Mouse (Mus musculus) cerebellum, adult 2 months (tissue): ENCODE measurements around the gene Sytl3. TPM values are rescaled to one million over a fixed set of nuclear protein-coding genes. Genes with fewer than 3 reads are reported as not detected.

Experiments used
- DNase-seq, 2 experiments: peaks; one replicate each; pipeline ENCODE4 v3.0.0; 2021
- H3K27ac ChIP-seq: fragments of 200-500 bp; 2 replicates; pipeline ENCODE4 v1.5.1; 2012; ENCODE audit warnings: low read length, control low read depth, inconsistent platforms; ENCODE audit not compliant: insufficient read depth
- H3K27me3 ChIP-seq: fragments of 200-500 bp; 2 replicates; pipeline ENCODE4 v1.6.1; 2012; ENCODE audit warnings: inconsistent platforms, mild to moderate bottlenecking, low read length, moderate library complexity; ENCODE audit not compliant: control insufficient read depth, insufficient read depth
- H3K4me1 ChIP-seq: fragments of 200-500 bp; 2 replicates; pipeline ENCODE4 v1.6.1; 2011; ENCODE audit warnings: low read length; ENCODE audit not compliant: control insufficient read depth, insufficient read depth
- H3K4me3 ChIP-seq: fragments of 200-500 bp; replicated peaks from 2 replicates; pipeline ENCODE3; 2011; ENCODE audit warnings: mild to moderate bottlenecking, low read depth, low read length, control low read depth; ENCODE audit not compliant: insufficient read depth
- CTCF ChIP-seq: fragments of 200-500 bp; IDR thresholded peaks from 2 replicates; pipeline ENCODE4 v1.5.1; 2011; ENCODE audit warnings: low read depth, mild to moderate bottlenecking, control low read depth, low read length, moderate library complexity, borderline replicate concordance; ENCODE audit not compliant: insufficient read depth
- POLR2A ChIP-seq: fragments of 200-500 bp; IDR thresholded peaks from 2 replicates; pipeline ENCODE4 v1.6.1; 2011; ENCODE audit warnings: low read length, control low read depth, borderline replicate concordance; ENCODE audit not compliant: insufficient read depth
- WGBS: fragments of 180-500 bp; shearing (Covaris S2); methylation state at CpG from one replicate; pipeline ENCODE4 v1.1.7; 2018; 5-methylcytosine and 5-hydroxymethylcytosine counted together
- polyA plus RNA-seq: library from polyadenylated mRNA; depleted of rRNA; stranded (reverse); fragments of >200 nt; gene quantifications from 2 replicates; pipeline ENCODE4 v1.2.3, GENCODE M21; 2012

The Sytl3 gene
- polyA plus RNA-seq, 1 experiment: 0.21 TPM

DNA sequence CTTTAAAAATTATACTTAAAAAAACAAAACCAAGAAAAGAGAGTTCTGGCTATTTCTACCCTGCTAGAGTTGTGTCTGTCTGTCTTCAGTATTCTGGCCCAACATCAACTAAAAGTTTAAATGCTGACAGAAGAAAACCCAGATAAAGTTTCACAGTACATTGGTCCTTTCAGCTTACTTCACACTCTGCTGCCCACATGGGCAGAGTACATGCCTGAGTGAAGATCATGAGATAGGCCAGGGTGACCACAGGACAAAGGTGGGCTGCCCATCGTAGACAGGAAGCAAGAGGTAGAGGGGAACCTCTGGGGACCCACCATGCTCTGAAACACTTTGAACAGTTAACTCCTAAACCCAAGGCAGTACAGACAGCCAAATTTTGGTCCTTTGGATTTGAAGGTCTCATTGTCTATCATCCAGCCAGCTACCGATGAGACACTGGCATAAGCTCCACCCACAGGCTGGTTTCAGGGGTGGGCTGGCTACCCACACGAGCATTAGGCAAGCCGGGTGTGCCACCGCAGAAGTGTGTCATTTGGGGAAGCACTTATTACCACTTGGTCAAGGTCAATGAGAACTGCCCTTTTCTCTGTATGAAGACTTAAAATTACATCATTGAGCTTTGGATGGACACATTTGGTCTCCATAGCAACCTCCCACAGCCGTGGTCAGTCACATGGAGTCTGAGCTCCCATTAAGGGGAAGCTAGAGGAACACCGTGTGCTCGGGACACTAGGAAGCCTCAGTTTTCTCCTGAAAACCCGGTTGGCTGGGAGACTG is 87.7 kb downstream of the Sytl3 start:
- 64% methylated on average over 9 of the region's 9 CpGs for WGBS
- Histone ChIP-seq H3K4me1 (peaks cover 4% of the 10 kb centered on the region; the same call in 1 of the 2 replicates), H3K4me3 (no peak overlapping the region), H3K27me3 (no peaks in the 10 kb centered on the region), H3K27ac (no peak overlapping the region)
- TF ChIP-seq POLR2A (no peak), CTCF (no peak)
- DNase-seq: no peak

DNA sequence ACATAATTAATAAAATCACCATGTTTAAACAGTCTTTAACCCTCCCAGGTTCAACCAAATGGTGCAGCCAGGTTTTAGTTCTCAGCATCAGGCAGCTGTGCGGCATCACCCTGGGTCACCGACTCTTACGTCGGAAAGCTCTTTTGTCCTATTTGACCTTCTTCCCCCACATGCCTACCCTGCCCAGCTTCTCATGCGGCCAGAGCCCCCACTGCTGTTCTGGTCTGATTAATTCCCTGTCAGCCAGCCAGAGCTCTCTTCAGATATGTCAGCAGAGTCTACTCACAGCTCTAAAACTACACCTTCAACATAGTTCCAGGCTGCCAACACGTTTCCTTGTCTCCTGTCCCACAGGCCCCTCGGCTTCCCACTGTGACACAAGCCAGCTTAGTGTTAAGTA is 88.6 kb downstream of the Sytl3 start:
- peaks cover 1% of the 10 kb centered on the region; the same call in 1 of the 2 replicates for H3K4me1 ChIP-seq
- H3K27ac ChIP-seq: no peak overlapping the region
- 68% methylated on average over 7 of the region's 7 CpGs for WGBS
- TF ChIP-seq CTCF (no peak), POLR2A (no peak)
- no peaks in the 10 kb centered on the region for H3K27me3 ChIP-seq
- H3K4me3 ChIP-seq: no peak overlapping the region
- DNase-seq: no peak

DNA sequence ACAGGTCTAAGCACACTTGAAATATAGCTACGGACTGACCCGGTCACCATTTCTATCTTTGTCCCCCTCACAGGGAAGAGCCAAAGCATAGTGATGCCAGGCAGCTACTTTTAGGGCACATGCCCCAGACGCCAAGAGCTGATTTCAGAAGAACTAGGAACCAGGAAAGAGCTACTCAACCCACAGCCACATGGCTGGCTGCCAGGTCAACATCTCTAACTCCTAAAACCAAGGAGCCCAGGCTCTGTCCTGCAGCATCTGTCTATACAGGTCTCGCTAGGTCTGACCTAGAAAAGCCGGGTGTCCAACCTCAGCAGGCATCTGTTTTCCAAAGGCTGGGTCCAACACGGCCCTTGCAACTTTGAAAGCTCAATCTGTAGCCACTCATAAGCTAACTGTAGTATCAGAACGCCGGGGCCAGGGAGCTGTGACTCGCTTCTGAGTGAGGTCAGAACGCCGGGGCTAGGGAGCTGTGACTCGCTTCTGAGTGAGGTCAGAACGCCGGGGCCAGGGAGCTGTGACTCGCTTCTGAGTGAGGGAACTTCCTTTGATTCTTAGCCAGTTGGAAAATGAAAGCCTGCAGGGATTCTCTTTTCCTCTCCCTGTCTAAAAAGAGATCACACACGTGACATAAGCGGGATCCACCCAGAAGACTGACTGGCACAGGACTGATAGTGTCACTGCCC is 90.0 kb downstream of the Sytl3 start:
- no peak overlapping the region for H3K27ac ChIP-seq
- WGBS: 70% methylated on average over 17 of the region's 17 CpGs
- no peak for DNase-seq
- no peak overlapping the region for H3K4me3 ChIP-seq
- no peaks in the 10 kb centered on the region for H3K27me3 ChIP-seq
- TF ChIP-seq POLR2A (no peak), CTCF (no peak)
- H3K4me1 ChIP-seq: no peaks in the 10 kb centered on the region

DNA sequence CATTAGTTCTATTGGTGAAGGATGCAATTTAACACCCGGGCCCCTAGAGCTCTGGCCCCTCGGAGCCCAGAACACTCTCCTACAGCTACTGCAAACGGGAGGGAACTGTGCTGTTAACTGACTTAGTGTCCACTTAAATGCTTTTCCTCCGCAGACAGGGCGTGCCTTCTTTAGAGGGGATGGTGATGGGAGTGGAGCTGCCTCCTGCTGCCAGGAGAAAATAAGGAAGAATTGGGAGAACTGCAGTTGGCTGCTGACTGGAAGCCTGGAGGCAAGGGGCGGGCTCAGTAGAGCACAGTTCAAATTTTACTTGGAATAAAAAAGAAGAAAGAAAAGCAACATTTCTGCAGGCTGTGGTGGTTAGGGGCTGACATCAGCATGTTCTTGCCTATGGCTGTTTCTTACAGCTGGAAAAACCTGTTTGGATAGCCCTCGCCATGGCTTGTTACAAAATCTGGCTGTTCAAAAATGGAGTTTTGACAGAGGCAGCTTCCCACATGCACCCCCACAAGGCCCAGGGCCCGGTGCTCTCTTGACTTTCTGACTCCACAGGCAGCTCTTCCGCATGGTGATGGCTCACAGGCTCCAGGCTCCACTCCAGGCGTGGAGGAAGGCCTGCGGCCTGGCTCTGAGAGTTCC is 92.4 kb downstream of the Sytl3 start:
- Histone ChIP-seq H3K27me3 (no peaks in the 10 kb centered on the region), H3K27ac (no peak overlapping the region), H3K4me1 (no peaks in the 10 kb centered on the region), H3K4me3 (no peak overlapping the region)
- no peak for DNase-seq
- TF ChIP-seq CTCF (no peak), POLR2A (no peak)
- WGBS: 89% methylated on average over 11 of the region's 11 CpGs

DNA sequence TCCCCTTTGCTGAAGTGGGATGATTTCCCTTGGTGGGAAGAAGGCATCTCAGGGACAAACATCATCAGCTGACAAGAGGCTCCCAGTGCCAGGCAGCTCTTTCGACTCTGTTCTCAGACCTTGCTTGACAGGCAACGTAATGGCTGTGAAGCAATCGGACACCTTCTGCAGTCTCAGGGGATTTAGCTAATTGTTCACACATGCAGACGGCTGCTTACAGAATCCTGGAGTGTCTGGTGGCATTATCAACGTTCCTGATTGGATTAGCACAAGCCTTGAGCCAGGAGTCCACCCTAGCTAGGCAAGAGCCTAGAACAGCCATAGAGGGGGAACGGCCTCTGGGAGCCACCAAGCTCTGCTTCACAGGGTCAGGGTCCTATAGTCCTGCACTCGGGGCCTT is 93.5 kb downstream of the Sytl3 start:
- TF ChIP-seq CTCF (no peak), POLR2A (no peak)
- H3K4me3 ChIP-seq: no peak overlapping the region

DNA sequence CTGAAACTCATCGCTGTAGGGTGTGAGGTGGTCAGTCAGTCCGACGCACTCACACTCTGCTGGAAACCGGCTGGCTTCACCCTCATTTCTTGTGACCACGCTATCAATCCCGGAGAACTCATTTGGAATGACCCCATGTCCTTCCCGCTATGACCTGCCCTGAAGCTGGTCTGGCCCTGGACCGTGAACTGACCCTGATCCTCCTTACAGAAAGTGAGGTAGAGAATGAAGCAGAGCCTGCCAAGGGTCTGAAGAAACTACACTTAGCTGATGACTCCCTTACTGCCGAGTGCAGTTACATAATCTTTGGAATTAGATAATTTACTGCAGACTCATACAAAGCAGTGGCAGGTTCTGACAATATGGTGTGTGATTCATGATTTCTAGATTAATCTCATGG is 96.3 kb downstream of the Sytl3 start:
- DNase-seq: no peak
- no peak for TF ChIP-seq POLR2A
- no peak for TF ChIP-seq CTCF
- H3K27me3 ChIP-seq: no peaks in the 10 kb centered on the region
- H3K4me1 ChIP-seq: no peaks in the 10 kb centered on the region
- 92% methylated on average over 9 of the region's 9 CpGs for WGBS
- no peak overlapping the region for H3K4me3 ChIP-seq
- no peak overlapping the region for H3K27ac ChIP-seq

More for the DNA sequence above, 93.5 kb downstream of the Sytl3 start:
- Histone ChIP-seq H3K27me3 (no peaks in the 10 kb centered on the region), H3K4me1 (no peaks in the 10 kb centered on the region), H3K27ac (no peak overlapping the region)
- 55% methylated on average over 7 of the region's 7 CpGs for WGBS
- no peak for DNase-seq

DNA sequence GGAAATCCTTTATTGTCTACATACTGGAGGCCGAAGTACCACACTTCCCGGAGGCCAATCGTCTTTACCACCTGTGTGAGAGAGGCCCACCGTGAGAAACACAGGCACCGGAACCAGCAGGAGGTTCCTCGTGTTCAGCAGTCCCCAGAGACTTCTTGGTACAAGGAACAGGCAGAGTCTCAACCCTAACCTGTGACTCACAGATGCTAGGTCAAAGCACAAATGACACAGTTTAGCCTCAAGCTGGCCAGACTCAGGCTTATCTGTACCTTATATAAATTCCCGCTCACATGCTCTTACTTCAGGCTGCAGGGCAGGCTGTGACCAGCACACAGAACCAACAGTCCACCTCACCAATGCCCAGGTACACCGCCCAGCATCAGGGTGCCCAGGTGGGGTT is 97.0 kb downstream of the Sytl3 start:
- no peak overlapping the region for H3K4me3 ChIP-seq
- no peak overlapping the region for H3K27ac ChIP-seq
- DNase-seq: no peak
- H3K27me3 ChIP-seq: no peaks in the 10 kb centered on the region
- no peak for TF ChIP-seq CTCF
- no peak for TF ChIP-seq POLR2A
- no peaks in the 10 kb centered on the region for H3K4me1 ChIP-seq
- WGBS: 85% methylated on average over 8 of the region's 8 CpGs

DNA sequence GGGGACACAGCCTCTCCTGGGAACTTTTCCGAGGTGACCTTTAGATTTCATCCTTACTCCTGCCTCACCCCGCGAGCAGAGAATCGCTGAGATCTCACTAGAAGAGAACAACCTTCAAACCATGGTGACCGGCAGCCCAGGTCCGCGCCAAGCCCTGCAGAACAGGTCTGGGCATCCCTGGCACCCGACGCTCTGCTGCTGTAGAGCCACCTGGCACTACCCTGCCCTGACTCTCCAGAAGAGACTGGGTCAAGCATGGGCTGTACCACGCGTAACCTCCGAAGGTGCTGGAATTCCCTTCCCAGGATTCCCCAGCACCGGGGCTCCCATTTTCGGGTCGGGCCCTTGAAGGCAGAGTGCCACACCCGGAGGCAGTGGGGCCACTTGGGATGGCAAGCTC is 99.0 kb downstream of the Sytl3 start:
- no peaks in the 10 kb centered on the region for H3K27me3 ChIP-seq
- H3K4me1 ChIP-seq: no peaks in the 10 kb centered on the region
- WGBS: 77% methylated on average over 16 of the region's 16 CpGs
- H3K27ac ChIP-seq: no peak overlapping the region
- TF ChIP-seq POLR2A (no peak), CTCF (no peak)
- no peak for DNase-seq
- H3K4me3 ChIP-seq: no peak overlapping the region
